Mouse (Mus musculus) heart, postnatal 0 days (tissue): ENCODE data around the gene Sema7a.

Source experiments
- CTCF ChIP-seq: IDR thresholded peaks from 2 replicates; pipeline ENCODE4 v1.5.1; 2016; ENCODE audit warnings: antibody characterized with exemption, control low read depth, low read depth
- EP300 ChIP-seq: IDR thresholded peaks from 2 replicates; pipeline ENCODE4 v1.6.1; 2016; ENCODE audit warnings: antibody characterized with exemption, low read depth

DNA sequence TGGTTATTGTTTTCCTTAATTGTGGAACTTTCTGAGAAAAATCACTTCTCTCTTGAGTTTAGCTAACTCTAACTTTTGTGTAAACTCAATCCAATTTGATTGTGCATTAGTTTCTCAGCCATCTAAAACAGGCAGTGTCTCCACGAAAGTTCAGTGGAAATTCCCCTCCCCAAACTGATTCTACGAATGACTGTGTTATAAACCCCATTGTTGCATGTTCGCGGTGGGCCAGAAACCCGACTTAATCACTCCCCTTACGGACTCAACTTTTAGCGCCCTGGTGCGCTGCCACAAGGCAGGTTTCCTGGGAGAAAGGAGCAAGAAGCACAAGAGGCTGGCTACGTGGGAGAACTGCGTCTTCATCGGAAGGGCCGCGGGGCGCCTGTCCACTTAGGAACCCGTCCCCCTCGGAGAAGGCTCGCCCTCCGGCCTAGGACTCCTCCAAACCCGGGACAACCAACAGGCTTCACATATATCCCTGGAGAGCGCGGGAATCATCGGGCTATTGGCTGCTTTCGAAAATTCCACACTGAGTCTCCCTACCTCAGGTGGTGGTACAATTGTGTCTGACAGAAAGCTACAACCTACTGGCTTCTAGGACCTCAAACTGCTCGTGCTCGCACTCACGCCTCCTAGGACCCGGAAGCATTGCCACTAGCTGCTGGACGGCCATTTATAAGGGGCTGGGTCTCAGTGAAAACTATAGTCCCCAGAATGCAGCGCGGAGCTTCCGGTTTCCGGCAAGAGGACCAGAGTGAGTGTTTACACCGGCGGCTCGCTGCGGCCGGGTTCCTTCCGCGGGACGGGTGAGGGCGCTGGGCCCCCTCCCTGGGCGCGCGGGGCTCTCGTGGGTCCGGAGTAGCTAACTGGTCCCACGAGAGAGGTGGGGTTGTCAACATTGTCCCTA is 29.4 kb upstream of the Sema7a start, which contains the start of gene Ubl7:
- TF ChIP-seq CTCF, result no peak
- TF ChIP-seq EP300, result no peak
